Mouse (Mus musculus): Measurements from ENCODE around the gene 1810037I17Rik. TPM values are rescaled to one million over a fixed set of nuclear protein-coding genes. Genes with fewer than 3 reads are reported as not detected.
A peak's percentile ranks its signal among the peaks of the same experiment; 100 is the strongest.

1810037I17Rik gene
- total and polyA plus RNA-seq, 3 experiments: 75.6 to 132 (median 106) TPM

DNA sequence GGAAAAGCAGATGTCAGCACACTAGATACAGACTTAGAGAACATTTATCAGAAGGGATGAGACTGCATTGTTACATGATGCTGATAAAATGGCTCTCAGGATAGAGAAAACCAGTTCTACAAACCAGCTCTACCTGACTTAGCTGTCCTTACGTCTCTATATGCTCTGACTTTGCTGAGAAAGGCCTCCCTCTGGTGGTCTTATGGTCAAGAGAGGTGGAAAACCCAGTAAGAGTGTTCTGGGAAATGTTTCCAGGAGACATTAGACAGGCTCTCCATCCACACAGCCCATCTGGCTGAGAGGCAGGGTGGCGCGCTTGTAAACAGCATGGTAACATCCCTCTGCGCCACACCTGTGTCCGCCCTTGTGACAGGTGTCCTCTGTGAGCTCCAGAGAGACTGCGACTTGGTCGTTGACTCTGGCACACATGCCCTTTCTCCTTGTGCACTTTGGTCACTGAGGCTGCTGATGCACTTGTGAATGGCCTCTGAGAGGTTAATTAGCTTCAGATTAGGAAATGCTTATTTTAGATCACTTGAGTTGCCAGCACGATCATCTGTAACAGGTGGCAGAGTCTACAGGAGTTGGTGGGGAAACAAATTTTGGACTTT is 45.2 kb upstream of the 1810037I17Rik start:
- TF ChIP-seq CTCF (conservative IDR thresholded peaks at IDR 0.05 in 1 of 2, IDR thresholded peaks at IDR 0.05 in 1 of 2; ENCODE audit: low read depth in 2 of 2, low read length in 2 of 2) (peak in 1 of 2 experiments; percentile 5; a peak in 1 of 4 replicates), USF2 (conservative IDR thresholded peaks at IDR 0.05; ENCODE audit: low read depth, low read length) (no peak)
- H3K4me2 ChIP-seq (ENCODE audit: insufficient read depth, low read depth, poor library complexity, severe bottlenecking): no peak overlapping the region

DNA sequence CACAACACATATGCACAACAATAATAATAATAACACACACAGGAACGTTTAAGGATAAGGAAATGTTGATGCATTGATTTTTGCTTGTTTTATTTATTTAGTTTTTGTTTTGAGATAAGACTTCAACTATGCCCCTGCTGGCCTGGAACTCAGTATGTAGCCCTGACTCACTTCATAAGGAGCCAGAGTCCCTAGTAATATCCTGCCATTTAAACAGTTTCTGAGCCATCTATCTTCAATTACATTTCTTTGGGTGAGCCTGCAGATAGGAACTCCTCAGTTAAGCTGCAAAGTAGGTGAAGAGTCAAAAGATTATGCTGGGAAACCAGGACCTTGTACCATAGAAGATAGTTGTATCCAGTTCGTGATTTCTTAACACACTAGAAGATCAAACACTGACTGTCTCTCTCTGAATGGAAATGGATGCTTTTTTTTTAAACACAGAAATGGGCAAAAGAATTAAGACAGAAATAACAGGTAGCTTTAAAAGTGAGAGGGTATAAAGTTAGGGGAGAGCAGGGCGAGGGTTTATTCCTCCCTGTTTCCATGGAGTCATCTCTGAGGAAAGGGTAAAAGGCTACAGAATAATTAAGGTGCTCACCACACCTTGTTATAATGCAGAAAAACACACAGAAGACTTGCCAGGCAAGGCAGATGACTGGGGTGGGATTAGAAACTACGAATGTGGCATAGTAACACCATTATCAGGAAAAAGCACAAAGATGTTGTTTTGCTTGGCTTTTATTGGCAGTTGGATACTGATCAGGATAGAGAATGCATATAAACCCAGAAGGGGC is 36.3 kb upstream of the 1810037I17Rik start:
- peak overlapping the region; percentile 89; the same call in 1 of the 2 replicates for H3K4me2 ChIP-seq (ENCODE audit: insufficient read depth, low read depth, poor library complexity, severe bottlenecking)
- in situ Hi-C loops (cut with MboI; ENCODE audit: low pct_ligation_motif_present, low pct_unique_long_range_greater_than_20kb, low sequenced_read_pairs): no loop called here

More for the DNA sequence above, 45.2 kb upstream of the 1810037I17Rik start:
- H3K27ac ChIP-seq (ENCODE audit: insufficient read depth, low read depth): no peak overlapping the region
- in situ Hi-C loops (cut with MboI; ENCODE audit: low pct_ligation_motif_present, low pct_unique_long_range_greater_than_20kb, low sequenced_read_pairs): no loop called here
- no peaks in the 10 kb centered on the region for H3K4me1 ChIP-seq (ENCODE audit: control insufficient read depth in 1 of 2, insufficient read depth in 2 of 2)
- no peak overlapping the region for H3K9ac ChIP-seq (ENCODE audit: insufficient read depth, low read depth)
- H3K9me3 ChIP-seq (replicated peaks; ENCODE audit: low read length): no peaks in the 10 kb centered on the region
- no peak overlapping the region for H3K4me3 ChIP-seq (replicated peaks in 1 of 3; ENCODE audit: low read depth in 2 of 3, low read length in 2 of 3, poor library complexity in 1 of 3)
- dilution Hi-C loops (cut with MboI; ENCODE audit: extremely low pct_ligation_motif_present, extremely low pct_unique_long_range_greater_than_20kb, low sequenced_read_pairs): no loop called here
- no peaks in the 10 kb centered on the region for H3K27me3 ChIP-seq (replicated peaks)
- H3K79me2 ChIP-seq (replicated peaks; ENCODE audit: control insufficient read depth, extremely low read depth, insufficient read depth, poor library complexity, severe bottlenecking): no peaks in the 10 kb centered on the region
- DNase-seq (ENCODE audit: extremely low read depth): no peak
- H3K36me3 ChIP-seq (replicated peaks in 1 of 2; ENCODE audit: control insufficient read depth in 1 of 2, insufficient read depth in 1 of 2, low read length in 1 of 2): no peaks in the 10 kb centered on the region

DNA sequence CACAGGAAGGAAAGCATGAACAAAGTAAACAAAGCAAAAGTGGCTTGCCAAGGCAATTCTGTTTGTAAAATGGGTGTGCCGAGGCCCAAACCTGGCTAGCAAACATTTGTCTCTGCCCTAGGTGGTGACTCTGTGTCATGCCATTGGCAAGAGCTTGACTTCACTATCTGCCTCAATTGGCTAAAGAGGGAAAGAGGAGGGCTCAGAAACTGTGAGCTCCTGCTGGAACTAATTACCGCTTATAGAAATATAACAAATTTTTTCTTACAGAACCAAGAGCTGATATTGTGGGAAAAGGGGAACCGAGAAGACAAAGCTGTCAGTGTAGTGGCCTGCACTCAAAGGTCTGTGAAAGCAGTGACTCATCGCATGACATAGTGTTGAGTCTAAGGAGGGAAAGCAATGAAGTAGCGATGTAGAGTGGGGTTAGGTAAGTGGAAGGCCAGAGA is 35.6 kb upstream of the 1810037I17Rik start:
- H3K27me3 ChIP-seq (replicated peaks): no peaks in the 10 kb centered on the region
- in situ Hi-C loops (cut with MboI; ENCODE audit: low pct_ligation_motif_present, low pct_unique_long_range_greater_than_20kb, low sequenced_read_pairs): no loop called here
- H3K4me1 ChIP-seq (ENCODE audit: control insufficient read depth in 1 of 2, insufficient read depth in 2 of 2): peaks cover 7 to 11% of the 10 kb centered on the region in 2 experiments
- H3K4me3 ChIP-seq (replicated peaks in 1 of 3; ENCODE audit: low read depth in 2 of 3, low read length in 2 of 3, poor library complexity in 1 of 3): no peak overlapping the region
- H3K79me2 ChIP-seq (replicated peaks; ENCODE audit: control insufficient read depth, extremely low read depth, insufficient read depth, poor library complexity, severe bottlenecking): no peaks in the 10 kb centered on the region
- no peak overlapping the region for H3K9ac ChIP-seq (ENCODE audit: insufficient read depth, low read depth)
- no peaks in the 10 kb centered on the region for H3K36me3 ChIP-seq (replicated peaks in 1 of 2; ENCODE audit: control insufficient read depth in 1 of 2, insufficient read depth in 1 of 2, low read length in 1 of 2)
- dilution Hi-C loops (cut with MboI; ENCODE audit: extremely low pct_ligation_motif_present, extremely low pct_unique_long_range_greater_than_20kb, low sequenced_read_pairs): no loop called here
- no peak overlapping the region for H3K27ac ChIP-seq (ENCODE audit: insufficient read depth, low read depth)
- H3K9me3 ChIP-seq (replicated peaks; ENCODE audit: low read length): no peaks in the 10 kb centered on the region
- H3K4me2 ChIP-seq (ENCODE audit: insufficient read depth, low read depth, poor library complexity, severe bottlenecking): peak overlapping the region; percentile 89
- peak; percentile 70 for DNase-seq (ENCODE audit: extremely low read depth)
- TF ChIP-seq TBP (conservative IDR thresholded peaks at IDR 0.05; ENCODE audit: low read depth, low read length) (0 out of 2 replicates have a peak, but pooled peaks have one; percentile 45), EP300 (IDR thresholded peaks at IDR 0.05; ENCODE audit: low read length) (peak; percentile 94), JUN (IDR thresholded peaks at IDR 0.05; ENCODE audit: insufficient read depth, low read depth, low read length) (peak; percentile 87), NELFE (IDR thresholded peaks at IDR 0.05; ENCODE audit: low read depth, low read length) (no peak), TCF12 (IDR thresholded peaks at IDR 0.05; ENCODE audit: low read depth, low read length) (no peak), MAX (IDR thresholded peaks at IDR 0.05; ENCODE audit: low read length) (peak; percentile 83), JUND (conservative IDR thresholded peaks at IDR 0.05; ENCODE audit: low read depth, low read length) (peak; percentile 81), SIN3A (IDR thresholded peaks at IDR 0.05; ENCODE audit: low read length) (no peak), CTCF (conservative IDR thresholded peaks at IDR 0.05 in 1 of 2, IDR thresholded peaks at IDR 0.05 in 1 of 2; ENCODE audit: low read depth in 2 of 2, low read length in 2 of 2) (no peak), ZMIZ1 (IDR thresholded peaks at IDR 0.05; ENCODE audit: low read depth, low read length) (no peak), GABPA (IDR thresholded peaks at IDR 0.05; ENCODE audit: insufficient replicate concordance, low read depth, low read length) (no peak), RCOR1 (conservative IDR thresholded peaks at IDR 0.05; ENCODE audit: low read depth, low read length) (0 out of 2 replicates have a peak, but pooled peaks have one; percentile 26), ZNF384 (IDR thresholded peaks at IDR 0.05; ENCODE audit: low read depth, low read length) (0 out of 2 replicates have a peak, but pooled peaks have one; percentile 40), MAZ (IDR thresholded peaks at IDR 0.05; ENCODE audit: low read depth, low read length) (no peak), ZKSCAN1 (IDR thresholded peaks at IDR 0.05; ENCODE audit: borderline replicate concordance, low read depth, low read length) (no peak), KAT2A (IDR thresholded peaks at IDR 0.05; ENCODE audit: insufficient replicate concordance, low read length) (no peak), PAX5 (IDR thresholded peaks at IDR 0.05; ENCODE audit: low read length) (no peak), CHD2 (IDR thresholded peaks at IDR 0.05; ENCODE audit: low read length) (no peak), CHD1 (IDR thresholded peaks at IDR 0.05; ENCODE audit: low read depth, low read length) (no peak), ETS1 (conservative IDR thresholded peaks at IDR 0.05; ENCODE audit: low read depth, low read length) (peak; percentile 75), HCFC1 (IDR thresholded peaks at IDR 0.05; ENCODE audit: low read depth, low read length) (no peak)

More for the DNA sequence above, 36.3 kb upstream of the 1810037I17Rik start:
- dilution Hi-C loops (cut with MboI; ENCODE audit: extremely low pct_ligation_motif_present, extremely low pct_unique_long_range_greater_than_20kb, low sequenced_read_pairs): no loop called here
- H3K79me2 ChIP-seq (replicated peaks; ENCODE audit: control insufficient read depth, extremely low read depth, insufficient read depth, poor library complexity, severe bottlenecking): no peaks in the 10 kb centered on the region
- TF ChIP-seq USF2 (conservative IDR thresholded peaks at IDR 0.05; ENCODE audit: low read depth, low read length): no peak
- TF ChIP-seq MXI1 (IDR thresholded peaks at IDR 0.05; ENCODE audit: low read depth, low read length): no peak
- H3K4me3 ChIP-seq (replicated peaks in 1 of 3; ENCODE audit: low read depth in 2 of 3, low read length in 2 of 3, poor library complexity in 1 of 3): no peak overlapping the region
- H3K4me1 ChIP-seq (ENCODE audit: control insufficient read depth in 1 of 2, insufficient read depth in 2 of 2): peaks cover 7 to 11% of the 10 kb centered on the region in 2 experiments
- H3K9me3 ChIP-seq (replicated peaks; ENCODE audit: low read length): no peaks in the 10 kb centered on the region
- H3K27ac ChIP-seq (ENCODE audit: insufficient read depth, low read depth): no peak overlapping the region
- H3K9ac ChIP-seq (ENCODE audit: insufficient read depth, low read depth): no peak overlapping the region
- no peak for DNase-seq (ENCODE audit: extremely low read depth)
- H3K36me3 ChIP-seq (replicated peaks in 1 of 2; ENCODE audit: control insufficient read depth in 1 of 2, insufficient read depth in 1 of 2, low read length in 1 of 2): no peaks in the 10 kb centered on the region
- H3K27me3 ChIP-seq (replicated peaks): no peaks in the 10 kb centered on the region
